Mouse (Mus musculus): Measurements from ENCODE around the gene Clic3. TPM values are rescaled to one million over a fixed set of nuclear protein-coding genes. Genes with fewer than 3 reads are reported as not detected.

The Clic3 gene
- polyA plus RNA-seq, 1 experiment: not detected

DNA sequence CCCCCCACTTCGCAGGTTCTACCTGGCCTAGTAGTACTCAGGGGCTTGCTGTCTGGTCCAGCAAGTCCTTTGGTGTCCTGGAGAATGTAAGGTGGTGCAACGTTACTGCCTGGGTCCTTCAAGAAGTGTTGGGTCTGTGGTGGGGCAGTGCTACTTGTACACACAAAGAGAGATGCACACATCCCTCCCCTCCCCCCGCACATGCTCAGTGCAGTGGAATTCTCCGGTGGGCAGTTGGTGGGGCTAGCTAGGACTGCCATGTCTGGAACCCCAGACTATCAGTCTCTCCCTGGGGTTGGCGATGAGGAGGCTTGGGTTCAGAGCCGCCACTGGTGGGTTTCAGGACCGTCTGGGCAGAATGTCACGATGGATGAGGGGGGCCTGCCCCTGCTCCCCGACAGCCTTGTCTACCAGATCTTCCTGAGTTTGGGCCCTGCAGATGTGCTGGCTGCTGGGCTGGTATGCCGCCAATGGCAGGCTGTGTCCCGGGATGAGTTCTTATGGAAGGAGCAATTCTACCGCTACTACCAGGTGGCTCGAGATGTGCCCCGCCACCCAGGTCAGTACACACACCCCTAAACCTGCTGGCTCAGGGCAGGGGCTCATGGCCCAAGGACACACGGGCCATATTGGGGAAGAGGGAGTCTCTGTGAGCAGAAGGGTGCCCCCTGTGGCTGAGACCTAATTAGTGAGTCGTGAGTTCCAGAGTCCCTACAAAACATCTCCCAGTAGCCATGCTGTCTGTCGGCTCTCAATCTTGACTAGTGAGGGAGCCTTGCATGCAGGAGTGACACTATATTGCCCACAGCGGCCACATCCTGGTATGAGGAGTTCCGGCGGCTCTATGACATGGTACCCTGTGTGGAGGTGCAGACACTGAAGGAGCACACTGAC lies 45.2 kb downstream of the Clic3 start, which contains the start of gene C8g:
TSS of gene C8g (minus strand) at position 127 of the 894 bp plus-strand sequence.
- Histone ChIP-seq H3K27me3 (ENCODE audit: control insufficient read depth) (no peaks in the 10 kb centered on the region), H3K4me1 (ENCODE audit: control insufficient read depth) (peaks cover 67% of the 10 kb centered on the region), H3K9me3 (ENCODE audit: control insufficient read depth, low read length) (no peaks in the 10 kb centered on the region), H3K36me3 (ENCODE audit: control insufficient read depth) (peaks cover 49% of the 10 kb centered on the region), H3K4me3 (replicated peaks) (peak within 1 kb of the TSS; percentile 72)
- TF ChIP-seq GATA1 (IDR thresholded peaks at IDR 0.05; ENCODE audit: low read length): no peak
- no peak for TF ChIP-seq TAL1 (IDR thresholded peaks at IDR 0.05; ENCODE audit: low read length)

DNA sequence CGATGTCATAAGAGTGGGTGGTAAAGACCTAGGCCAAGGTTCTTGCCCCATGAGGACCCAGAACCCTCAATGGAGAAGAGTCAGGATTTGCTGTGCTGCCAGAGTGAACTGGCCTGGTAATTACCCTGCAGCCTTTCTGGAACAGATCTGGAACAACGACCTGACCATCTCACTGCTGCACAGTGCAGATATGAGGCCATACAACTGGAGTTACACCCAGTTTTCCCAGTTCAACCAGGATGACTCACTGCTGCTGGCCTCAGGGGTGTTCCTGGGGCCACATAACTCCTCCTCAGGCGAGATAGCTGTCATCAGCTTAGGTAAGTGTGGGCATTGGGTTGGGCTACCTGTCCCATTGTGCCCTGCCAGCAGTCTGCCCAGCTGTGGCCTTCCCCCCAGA lies 46.1 kb downstream of the Clic3 start:
- H3K9me3 ChIP-seq (ENCODE audit: control insufficient read depth, low read length): no peaks in the 10 kb centered on the region
- no peaks in the 10 kb centered on the region for H3K27me3 ChIP-seq (ENCODE audit: control insufficient read depth)
- peaks cover 69% of the 10 kb centered on the region for H3K4me1 ChIP-seq (ENCODE audit: control insufficient read depth)
- H3K4me3 ChIP-seq (replicated peaks): peak overlapping the region; percentile 72
- TF ChIP-seq GATA1 (IDR thresholded peaks at IDR 0.05; ENCODE audit: low read length) (peak; percentile 79), TAL1 (IDR thresholded peaks at IDR 0.05; ENCODE audit: low read length) (peak; percentile 80)
- peaks cover 52% of the 10 kb centered on the region for H3K36me3 ChIP-seq (ENCODE audit: control insufficient read depth)

DNA sequence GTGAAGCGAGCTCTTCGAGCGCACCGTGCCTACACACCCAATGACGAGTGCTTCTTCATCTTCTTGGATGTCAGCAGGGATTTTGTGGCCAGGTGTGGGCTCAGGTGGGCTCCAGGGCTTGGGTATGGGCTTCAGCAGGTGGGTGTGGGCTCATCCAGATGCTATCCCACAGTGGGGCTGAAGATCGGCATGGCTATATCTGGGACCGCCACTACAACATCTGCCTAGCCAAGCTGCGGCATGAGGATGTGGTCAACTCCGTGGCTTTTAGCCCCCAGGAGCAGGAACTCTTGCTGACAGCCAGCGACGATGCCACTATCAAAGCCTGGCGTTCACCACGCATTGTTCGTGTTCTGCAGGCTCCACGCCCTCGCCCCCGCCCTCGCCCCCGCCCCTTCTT lies 47.9 kb downstream of the Clic3 start:
- Histone ChIP-seq H3K36me3 (ENCODE audit: control insufficient read depth) (peaks cover 52% of the 10 kb centered on the region), H3K4me3 (replicated peaks) (no peak overlapping the region)

DNA sequence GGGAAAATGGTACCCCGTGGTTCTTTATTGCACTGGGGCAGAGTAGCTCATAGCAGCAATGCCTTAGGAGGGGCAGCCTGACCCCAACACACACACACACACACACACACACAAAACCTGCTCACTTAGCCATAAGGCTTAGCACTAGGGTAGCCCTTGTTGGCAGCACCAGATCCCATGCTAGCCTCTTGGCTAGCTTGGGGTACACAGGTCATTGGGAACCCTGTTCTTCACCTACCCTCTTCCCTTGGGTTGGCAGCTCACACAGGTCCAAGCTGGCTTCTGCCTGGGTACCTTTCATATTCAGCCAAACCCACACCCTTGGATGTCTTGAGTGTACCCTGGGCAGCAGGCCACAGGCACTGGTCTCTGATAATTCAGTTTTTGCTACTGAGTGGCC lies 48.4 kb downstream of the Clic3 start:
- H3K36me3 ChIP-seq (ENCODE audit: control insufficient read depth): peaks cover 52% of the 10 kb centered on the region
- H3K27me3 ChIP-seq (ENCODE audit: control insufficient read depth): no peaks in the 10 kb centered on the region
- no peak overlapping the region for H3K4me3 ChIP-seq (replicated peaks)
- no peaks in the 10 kb centered on the region for H3K9me3 ChIP-seq (ENCODE audit: control insufficient read depth, low read length)
- TF ChIP-seq GATA1 (IDR thresholded peaks at IDR 0.05; ENCODE audit: low read length): no peak
- no peak for TF ChIP-seq TAL1 (IDR thresholded peaks at IDR 0.05; ENCODE audit: low read length)
- peaks cover 57% of the 10 kb centered on the region for H3K4me1 ChIP-seq (ENCODE audit: control insufficient read depth)

More for the DNA sequence above, 47.9 kb downstream of the Clic3 start:
- Histone ChIP-seq H3K9me3 (ENCODE audit: control insufficient read depth, low read length) (no peaks in the 10 kb centered on the region), H3K4me1 (ENCODE audit: control insufficient read depth) (peaks cover 60% of the 10 kb centered on the region), H3K27me3 (ENCODE audit: control insufficient read depth) (no peaks in the 10 kb centered on the region)
- TF ChIP-seq TAL1 (IDR thresholded peaks at IDR 0.05; ENCODE audit: low read length) (no peak), GATA1 (IDR thresholded peaks at IDR 0.05; ENCODE audit: low read length) (no peak)

DNA sequence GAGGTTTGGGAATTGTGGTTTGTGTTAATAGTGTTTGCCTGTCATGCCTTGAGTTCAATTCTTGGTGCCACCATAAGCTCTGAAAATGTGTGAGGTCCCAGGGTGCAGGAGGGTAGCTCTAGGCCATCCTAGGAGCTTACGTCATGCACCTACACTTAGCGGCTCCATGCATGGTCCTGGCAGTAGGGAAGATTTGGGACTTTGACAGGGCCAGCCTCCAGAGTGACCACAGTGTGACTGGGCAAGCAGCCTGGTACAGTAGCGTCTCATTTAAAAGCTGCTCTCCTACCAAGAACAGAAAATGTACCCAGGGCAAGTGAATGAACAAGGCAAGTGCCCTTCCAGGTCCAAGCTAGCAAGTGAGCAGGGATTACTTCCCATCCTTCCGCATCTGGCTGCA lies 49.2 kb downstream of the Clic3 start:
- peaks cover 57% of the 10 kb centered on the region for H3K4me1 ChIP-seq (ENCODE audit: control insufficient read depth)
- H3K4me3 ChIP-seq (replicated peaks): no peak overlapping the region
- H3K36me3 ChIP-seq (ENCODE audit: control insufficient read depth): peaks cover 52% of the 10 kb centered on the region
- H3K27me3 ChIP-seq (ENCODE audit: control insufficient read depth): no peaks in the 10 kb centered on the region
- no peaks in the 10 kb centered on the region for H3K9me3 ChIP-seq (ENCODE audit: control insufficient read depth, low read length)
- no peak for TF ChIP-seq TAL1 (IDR thresholded peaks at IDR 0.05; ENCODE audit: low read length)
- TF ChIP-seq GATA1 (IDR thresholded peaks at IDR 0.05; ENCODE audit: low read length): no peak

DNA sequence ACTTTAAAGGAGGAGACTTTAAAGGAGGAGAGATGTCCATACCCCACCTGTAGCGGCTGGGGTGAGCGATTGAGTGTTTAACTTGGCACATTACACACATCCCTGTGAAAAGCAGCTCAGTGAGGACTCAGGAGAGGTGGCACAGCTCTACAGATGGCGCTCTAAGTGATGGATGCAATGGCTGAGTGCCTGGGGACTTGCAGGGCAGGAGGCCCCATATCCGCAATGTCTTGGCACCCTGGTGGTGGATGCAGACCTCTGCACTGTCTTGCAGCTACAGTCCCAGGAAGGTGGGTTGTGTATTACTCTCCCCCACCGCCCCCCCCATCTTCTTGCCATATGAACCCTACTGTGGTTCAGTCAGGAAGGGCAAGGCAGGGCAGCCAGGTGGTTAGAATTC lies 50.3 kb downstream of the Clic3 start:
- Histone ChIP-seq H3K9me3 (ENCODE audit: control insufficient read depth, low read length) (no peaks in the 10 kb centered on the region), H3K36me3 (ENCODE audit: control insufficient read depth) (peaks cover 47% of the 10 kb centered on the region), H3K4me3 (replicated peaks) (no peak overlapping the region), H3K27me3 (ENCODE audit: control insufficient read depth) (no peaks in the 10 kb centered on the region), H3K4me1 (ENCODE audit: control insufficient read depth) (peaks cover 52% of the 10 kb centered on the region)
- TF ChIP-seq GATA1 (IDR thresholded peaks at IDR 0.05; ENCODE audit: low read length): no peak
- TF ChIP-seq TAL1 (IDR thresholded peaks at IDR 0.05; ENCODE audit: low read length): no peak

Other genes starting within 250 kb of the Clic3 start
- gene Nelfb, start 245.3 kb upstream of the Clic3 start, polyA plus RNA-seq (2012): 1.8 TPM in 2 replicates
- 0.03 TPM in 1 of 2 replicates, not detected in the other for gene Stpg3, start 242.2 kb upstream of the Clic3 start, polyA plus RNA-seq (2012)
- gene Fam166a, start 238.1 kb upstream of the Clic3 start, polyA plus RNA-seq (2012): not detected in 2 replicates
- 134 and 136 TPM in 2 replicates for gene Tubb4b, start 232.1 kb upstream of the Clic3 start, polyA plus RNA-seq (2012)
- not detected in 2 replicates for gene Slc34a3, start 222.5 kb upstream of the Clic3 start, polyA plus RNA-seq (2012)
- gene Rnf224, start 220.1 kb upstream of the Clic3 start, polyA plus RNA-seq (2012): not detected in 2 replicates
- gene Rnf208, start 214.6 kb upstream of the Clic3 start, polyA plus RNA-seq (2012): 0.07 and 0.18 TPM in 2 replicates
- gene Cysrt1, start 214.4 kb upstream of the Clic3 start, polyA plus RNA-seq (2012): not detected in 2 replicates
- gene AL732309.1, start 210.0 kb upstream of the Clic3 start, polyA plus RNA-seq (2012): 0.06 and 0.18 TPM in 2 replicates
- 0.99 and 1.6 TPM in 2 replicates for gene Tmem203, start 201.4 kb upstream of the Clic3 start, polyA plus RNA-seq (2012)
- gene Tprn, start 194.2 kb upstream of the Clic3 start, polyA plus RNA-seq (2012): 0.82 and 1.3 TPM in 2 replicates
- gene Ssna1, start 184.4 kb upstream of the Clic3 start, polyA plus RNA-seq (2012): 22.8 and 24.1 TPM in 2 replicates
- gene Anapc2, start 184.4 kb upstream of the Clic3 start, polyA plus RNA-seq (2012): 2.1 and 2.2 TPM in 2 replicates
- gene Tmem210, start 168.7 kb upstream of the Clic3 start, polyA plus RNA-seq (2012): not detected in 2 replicates
- gene Lrrc26, start 166.9 kb upstream of the Clic3 start, polyA plus RNA-seq (2012): not detected in 2 replicates
- not detected in 2 replicates for gene Grin1, start 137.7 kb upstream of the Clic3 start, polyA plus RNA-seq (2012)
- gene Man1b1, start 124.5 kb upstream of the Clic3 start, polyA plus RNA-seq (2012): 0.86 and 1.3 TPM in 2 replicates
- 0.24 and 0.76 TPM in 2 replicates for gene Dpp7, start 100.5 kb upstream of the Clic3 start, polyA plus RNA-seq (2012)
- gene Uap1l1, start 91.2 kb upstream of the Clic3 start, polyA plus RNA-seq (2012): 0.04 and 0.17 TPM in 2 replicates
- 10.3 and 12.6 TPM in 2 replicates for gene Sapcd2, start 84.5 kb upstream of the Clic3 start, polyA plus RNA-seq (2012)
- gene Entpd2, start 61.0 kb upstream of the Clic3 start, polyA plus RNA-seq (2012): not detected in 2 replicates
- gene Npdc1, start 57.5 kb upstream of the Clic3 start, polyA plus RNA-seq (2012): 0.19 TPM in 1 of 2 replicates, not detected in the other
- 0.06 TPM in 1 of 2 replicates, not detected in the other for gene Fut7, start 33.6 kb upstream of the Clic3 start, polyA plus RNA-seq (2012)
- 0.09 and 0.11 TPM in 2 replicates for gene Abca2, start 28.1 kb upstream of the Clic3 start, polyA plus RNA-seq (2012)
- 1.0 and 1.1 TPM in 2 replicates for gene Paxx, start 4.3 kb downstream of the Clic3 start, polyA plus RNA-seq (2012)
- gene Ptgds, start 13.2 kb downstream of the Clic3 start, polyA plus RNA-seq (2012): not detected in 2 replicates
- not detected in 2 replicates for gene Lcn12, start 37.1 kb downstream of the Clic3 start, polyA plus RNA-seq (2012)
- gene Fbxw5, start 43.9 kb downstream of the Clic3 start, polyA plus RNA-seq (2012): 3.9 and 4.7 TPM in 2 replicates
- gene C8g, start 44.9 kb downstream of the Clic3 start, polyA plus RNA-seq (2012): not detected in 2 replicates
- gene Traf2, start 90.1 kb downstream of the Clic3 start, polyA plus RNA-seq (2012): 0.84 and 0.95 TPM in 2 replicates
- gene Edf1, start 101.0 kb downstream of the Clic3 start, polyA plus RNA-seq (2012): 168 and 190 TPM in 2 replicates
- gene Mamdc4, start 118.0 kb downstream of the Clic3 start, polyA plus RNA-seq (2012): 0.09 and 0.38 TPM in 2 replicates
- gene Phpt1, start 118.4 kb downstream of the Clic3 start, polyA plus RNA-seq (2012): 0.21 and 0.30 TPM in 2 replicates
- 0.01 TPM in 1 of 2 replicates, not detected in the other for gene Ajm1, start 124.9 kb downstream of the Clic3 start, polyA plus RNA-seq (2012)
- 4.6 and 6.1 TPM in 2 replicates for gene Rabl6, start 151.7 kb downstream of the Clic3 start, polyA plus RNA-seq (2012)
- not detected in 2 replicates for gene Ccdc183, start 160.8 kb downstream of the Clic3 start, polyA plus RNA-seq (2012)
- gene Tmem141, start 165.2 kb downstream of the Clic3 start, polyA plus RNA-seq (2012): 0.15 TPM in 1 of 2 replicates, not detected in the other
- gene Fcna, start 171.2 kb downstream of the Clic3 start, polyA plus RNA-seq (2012): 0.80 and 0.94 TPM in 2 replicates
- not detected in 2 replicates for gene Lcn8, start 196.3 kb downstream of the Clic3 start, polyA plus RNA-seq (2012)
- not detected in 2 replicates for gene Lcn5, start 201.1 kb downstream of the Clic3 start, polyA plus RNA-seq (2012)
- gene Lcn6, start 219.9 kb downstream of the Clic3 start, polyA plus RNA-seq (2012): not detected in 2 replicates
- not detected in 2 replicates for gene Lcn10, start 225.9 kb downstream of the Clic3 start, polyA plus RNA-seq (2012)
- gene Obp2a, start 243.2 kb downstream of the Clic3 start, polyA plus RNA-seq (2012): not detected in 2 replicates
- 0.37 and 0.53 TPM in 2 replicates for gene Bmyc, start 249.9 kb downstream of the Clic3 start, polyA plus RNA-seq (2012)

Measured in erythroblast, embryonic 14.5 days (primary cell).